Mouse (Mus musculus) CD4-positive, CD25-positive, alpha-beta regulatory T cell, adult 2 months (primary cell): ENCODE results near the gene Kcnk3.
A peak's percentile ranks its signal among the peaks of the same experiment; 100 is the strongest.

Experiments used
- DNase-seq: peaks from one replicate; pipeline ENCODE4 v3.0.0-alpha.2; 2012; ENCODE audit warnings: low read depth, low spot score

Kcnk3 gene

GRCm38 (mm10) chr5:30588301-30588968, 465 bp downstream of the Kcnk3 start:
- peak; percentile 2 for DNase-seq

GRCm38 (mm10) chr5:30589069-30589468, 1.1 kb downstream of the Kcnk3 start:
- DNase-seq = no peak

- no peak for DNase-seq
These were observed 1.6 kb downstream of the Kcnk3 start for GRCm38 (mm10) chr5:30589546-30589945.

GRCm38 (mm10) chr5:30590231-30590630, 2.3 kb downstream of the Kcnk3 start:
- DNase-seq = no peak

- DNase-seq = no peak
These were observed 3.3 kb downstream of the Kcnk3 start for GRCm38 (mm10) chr5:30591205-30591731.

GRCm38 (mm10) chr5:30591786-30592185, 3.8 kb downstream of the Kcnk3 start:
- DNase-seq = no peak

GRCm38 (mm10) chr5:30592279-30592980, 4.5 kb downstream of the Kcnk3 start:
- no peak for DNase-seq

GRCm38 (mm10) chr5:30593360-30593759, 5.4 kb downstream of the Kcnk3 start:
- DNase-seq = no peak

- no peak for DNase-seq
These were observed 6.0 kb downstream of the Kcnk3 start for GRCm38 (mm10) chr5:30593811-30594504.

- no peak for DNase-seq
These were observed 7.1 kb downstream of the Kcnk3 start for GRCm38 (mm10) chr5:30594953-30595560.

- no peak for DNase-seq
These were observed 13.4 kb downstream of the Kcnk3 start for GRCm38 (mm10) chr5:30601397-30601796.

- no peak for DNase-seq
These were observed 15.3 kb downstream of the Kcnk3 start for GRCm38 (mm10) chr5:30603255-30603654.

- DNase-seq = no peak
These were observed 16.0 kb downstream of the Kcnk3 start for GRCm38 (mm10) chr5:30603926-30604325.

- DNase-seq = no peak
These were observed 16.8 kb downstream of the Kcnk3 start for GRCm38 (mm10) chr5:30604769-30605188.

GRCm38 (mm10) chr5:30605649-30606048, 17.7 kb downstream of the Kcnk3 start:
- DNase-seq = no peak

- no peak for DNase-seq
These were observed 18.6 kb downstream of the Kcnk3 start for GRCm38 (mm10) chr5:30606424-30607073.

- no peak for DNase-seq
These were observed 21.1 kb downstream of the Kcnk3 start for GRCm38 (mm10) chr5:30609094-30609493.

- DNase-seq = no peak
These were observed 22.1 kb downstream of the Kcnk3 start for GRCm38 (mm10) chr5:30609918-30610645.

- no peak for DNase-seq
These were observed 23.1 kb downstream of the Kcnk3 start for GRCm38 (mm10) chr5:30611091-30611490.

- no peak for DNase-seq
These were observed 23.7 kb downstream of the Kcnk3 start for GRCm38 (mm10) chr5:30611689-30612088.

GRCm38 (mm10) chr5:30612575-30612974, 24.6 kb downstream of the Kcnk3 start:
- DNase-seq = no peak
